Mouse (Mus musculus): Measurements from ENCODE around the gene Gm21970.

DNA sequence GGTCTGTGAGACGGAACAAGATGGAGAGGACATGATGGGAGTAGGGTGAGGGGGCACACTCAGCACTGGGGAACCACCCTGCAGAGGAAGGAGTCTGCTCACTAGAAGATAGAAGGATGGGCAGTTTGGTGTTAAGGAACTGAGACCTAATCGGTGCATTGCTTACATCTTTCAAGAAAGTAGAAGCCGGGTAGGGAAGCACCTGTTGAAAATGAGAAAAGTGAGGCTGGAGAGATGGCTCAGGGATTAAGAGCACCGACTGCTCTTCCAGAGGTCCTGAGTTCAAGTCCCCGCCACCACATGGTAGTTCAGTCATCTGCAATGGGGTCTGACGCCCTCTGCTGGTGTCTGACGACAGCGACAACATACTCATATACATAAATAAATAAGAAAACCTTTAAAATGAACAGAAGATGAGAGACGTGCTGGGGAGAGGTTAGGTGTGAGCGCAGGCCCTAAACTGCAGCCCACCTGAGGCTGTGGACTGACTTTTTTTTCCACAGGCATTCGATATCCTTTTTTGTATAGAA, 68.4 kb downstream of the Gm21970 start:
- TF ChIP-seq USF1 (IDR thresholded peaks at IDR 0.05; ENCODE audit: low read depth): no peak
- no peak for TF ChIP-seq POLR2A (IDR thresholded peaks at IDR 0.05; ENCODE audit: insufficient read length, low read depth)
- no peak for TF ChIP-seq MAX (IDR thresholded peaks at IDR 0.05; ENCODE audit: low read depth)
- TF ChIP-seq E2F4 (IDR thresholded peaks at IDR 0.05; ENCODE audit: insufficient read depth): no peak
- TF ChIP-seq TCF12 (IDR thresholded peaks at IDR 0.05; ENCODE audit: insufficient read depth, poor library complexity, severe bottlenecking): no peak
- no peak for TF ChIP-seq MYOG (IDR thresholded peaks at IDR 0.05; ENCODE audit: control insufficient read depth in 1 of 3, insufficient read depth in 1 of 3, insufficient read length in 2 of 3, low read depth in 2 of 3)
- no peak for TF ChIP-seq MYOD1 (IDR thresholded peaks at IDR 0.05; ENCODE audit: control insufficient read depth in 1 of 3, insufficient read length in 2 of 3, low read depth in 2 of 3)
